Mouse (Mus musculus): ENCODE results near the gene Eya2. TPM values are rescaled to one million over a fixed set of nuclear protein-coding genes. Genes with fewer than 3 reads are reported as not detected.

Gene Eya2
- polyA plus RNA-seq, 1 experiment from 2014 or later = 24.4 TPM

- no peak overlapping the region for H3K27ac ChIP-seq (replicated peaks)
- H3K27me3 ChIP-seq = no peaks in the 10 kb centered on the region
- H3K9ac ChIP-seq = no peak overlapping the region
- 83% methylated on average over 2 of the region's 2 CpGs for WGBS
- no peak overlapping the region for H3K4me3 ChIP-seq (replicated peaks)
- no peaks in the 10 kb centered on the region for H3K36me3 ChIP-seq
- no peak for ATAC-seq (ENCODE audit: insufficient number of reproducible peaks, low FRiP score, low TSS enrichment, low read depth)
- no peak overlapping the region for H3K4me2 ChIP-seq (replicated peaks)
- no peaks in the 10 kb centered on the region for H3K9me3 ChIP-seq (replicated peaks)
- peaks cover 18% of the 10 kb centered on the region for H3K4me1 ChIP-seq
Measured at GRCm38 (mm10) chr2:165621488-165621887, 26.7 kb downstream of the Eya2 start.

GRCm38 (mm10) chr2:165622596-165622995, 27.8 kb downstream of the Eya2 start:
- no peak overlapping the region for H3K4me2 ChIP-seq (replicated peaks)
- H3K4me3 ChIP-seq (replicated peaks) = no peak overlapping the region
- WGBS = 45% methylated on average over 3 of the region's 3 CpGs
- no peak for ATAC-seq (ENCODE audit: insufficient number of reproducible peaks, low FRiP score, low TSS enrichment, low read depth)
- H3K27me3 ChIP-seq = no peaks in the 10 kb centered on the region
- H3K36me3 ChIP-seq = no peaks in the 10 kb centered on the region
- peak overlapping the region; percentile 22; the same call in 1 of the 2 replicates for H3K27ac ChIP-seq (replicated peaks)
- no peaks in the 10 kb centered on the region for H3K9me3 ChIP-seq (replicated peaks)
- peaks cover 18% of the 10 kb centered on the region for H3K4me1 ChIP-seq
- no peak overlapping the region for H3K9ac ChIP-seq

GRCm38 (mm10) chr2:165626826-165627225, 32.0 kb downstream of the Eya2 start:
- no peak overlapping the region for H3K9ac ChIP-seq
- no peaks in the 10 kb centered on the region for H3K36me3 ChIP-seq
- H3K27ac ChIP-seq (replicated peaks) = no peak overlapping the region
- 78% methylated on average over 6 of the region's 6 CpGs for WGBS
- no peak overlapping the region for H3K4me3 ChIP-seq (replicated peaks)
- ATAC-seq (ENCODE audit: insufficient number of reproducible peaks, low FRiP score, low TSS enrichment, low read depth) = no peak
- H3K27me3 ChIP-seq = no peaks in the 10 kb centered on the region
- H3K4me2 ChIP-seq (replicated peaks) = no peak overlapping the region
- peaks cover 18% of the 10 kb centered on the region for H3K4me1 ChIP-seq
- H3K9me3 ChIP-seq (replicated peaks) = no peaks in the 10 kb centered on the region

GRCm38 (mm10) chr2:165627974-165628373, 33.1 kb downstream of the Eya2 start:
- Histone ChIP-seq H3K27me3 (no peaks in the 10 kb centered on the region), H3K9me3 (replicated peaks) (no peaks in the 10 kb centered on the region), H3K4me3 (replicated peaks) (no peak overlapping the region), H3K27ac (replicated peaks) (no peak overlapping the region), H3K9ac (no peak overlapping the region), H3K4me1 (peaks cover 14% of the 10 kb centered on the region), H3K4me2 (replicated peaks) (no peak overlapping the region), H3K36me3 (no peaks in the 10 kb centered on the region)
- 66% methylated on average over 6 of the region's 6 CpGs for WGBS
- ATAC-seq (ENCODE audit: insufficient number of reproducible peaks, low FRiP score, low TSS enrichment, low read depth) = no peak

- 42% methylated on average over 8 of the region's 8 CpGs for WGBS
- Histone ChIP-seq H3K4me2 (replicated peaks) (no peak overlapping the region), H3K9me3 (replicated peaks) (no peaks in the 10 kb centered on the region), H3K4me1 (peaks cover 12% of the 10 kb centered on the region), H3K9ac (no peak overlapping the region), H3K4me3 (replicated peaks) (no peak overlapping the region), H3K36me3 (no peaks in the 10 kb centered on the region), H3K27ac (replicated peaks) (no peak overlapping the region), H3K27me3 (no peaks in the 10 kb centered on the region)
- 0 out of 2 replicates have a peak, but pooled peaks have one; percentile 49 for ATAC-seq (ENCODE audit: insufficient number of reproducible peaks, low FRiP score, low TSS enrichment, low read depth)
Measured at GRCm38 (mm10) chr2:165629900-165630299, 35.1 kb downstream of the Eya2 start.

GRCm38 (mm10) chr2:165633011-165633785, 38.4 kb downstream of the Eya2 start:
- Histone ChIP-seq H3K4me2 (replicated peaks) (no peak overlapping the region), H3K4me1 (peaks cover 12% of the 10 kb centered on the region), H3K9me3 (replicated peaks) (no peaks in the 10 kb centered on the region; the same call in 1 of the 2 replicates), H3K27ac (replicated peaks) (no peak overlapping the region), H3K4me3 (replicated peaks) (no peak overlapping the region), H3K36me3 (no peaks in the 10 kb centered on the region), H3K9ac (no peak overlapping the region), H3K27me3 (no peaks in the 10 kb centered on the region)
- WGBS = 66% methylated on average over 11 of the region's 11 CpGs
- ATAC-seq (ENCODE audit: insufficient number of reproducible peaks, low FRiP score, low TSS enrichment, low read depth) = no peak

GRCm38 (mm10) chr2:165634481-165634880, 39.6 kb downstream of the Eya2 start:
- no peak overlapping the region for H3K4me3 ChIP-seq (replicated peaks)
- H3K4me1 ChIP-seq = peaks cover 12% of the 10 kb centered on the region
- WGBS = 52% methylated on average over 7 of the region's 7 CpGs
- H3K9ac ChIP-seq = no peak overlapping the region
- H3K9me3 ChIP-seq (replicated peaks) = no peaks in the 10 kb centered on the region; the same call in 1 of the 2 replicates
- no peak overlapping the region for H3K27ac ChIP-seq (replicated peaks)
- H3K27me3 ChIP-seq = no peaks in the 10 kb centered on the region
- ATAC-seq (ENCODE audit: insufficient number of reproducible peaks, low FRiP score, low TSS enrichment, low read depth) = 0 out of 2 replicates have a peak, but pooled peaks have one; percentile 26
- no peaks in the 10 kb centered on the region for H3K36me3 ChIP-seq
- no peak overlapping the region for H3K4me2 ChIP-seq (replicated peaks)

GRCm38 (mm10) chr2:165639075-165639755, 44.4 kb downstream of the Eya2 start:
- Histone ChIP-seq H3K27me3 (no peaks in the 10 kb centered on the region), H3K9me3 (replicated peaks) (no peaks in the 10 kb centered on the region; the same call in 1 of the 2 replicates), H3K4me1 (peaks cover 19% of the 10 kb centered on the region), H3K4me2 (replicated peaks) (no peak overlapping the region), H3K27ac (replicated peaks) (no peak overlapping the region), H3K36me3 (no peaks in the 10 kb centered on the region), H3K4me3 (replicated peaks) (no peak overlapping the region), H3K9ac (no peak overlapping the region)
- 59% methylated on average over 11 of the region's 11 CpGs for WGBS
- no peak for ATAC-seq (ENCODE audit: insufficient number of reproducible peaks, low FRiP score, low TSS enrichment, low read depth)

- no peak overlapping the region for H3K4me2 ChIP-seq (replicated peaks)
- 42% methylated on average over 14 of the region's 14 CpGs for WGBS
- H3K27me3 ChIP-seq = no peaks in the 10 kb centered on the region
- no peaks in the 10 kb centered on the region; the same call in 1 of the 2 replicates for H3K9me3 ChIP-seq (replicated peaks)
- ATAC-seq (ENCODE audit: insufficient number of reproducible peaks, low FRiP score, low TSS enrichment, low read depth) = no peak
- no peaks in the 10 kb centered on the region for H3K36me3 ChIP-seq
- peaks cover 28% of the 10 kb centered on the region for H3K4me1 ChIP-seq
- no peak overlapping the region for H3K9ac ChIP-seq
- no peak overlapping the region for H3K4me3 ChIP-seq (replicated peaks)
- no peak overlapping the region for H3K27ac ChIP-seq (replicated peaks)
Measured at GRCm38 (mm10) chr2:165641909-165642505, 47.2 kb downstream of the Eya2 start.

GRCm38 (mm10) chr2:165643596-165643995, 48.8 kb downstream of the Eya2 start:
- no peak overlapping the region for H3K9ac ChIP-seq
- peaks cover 35% of the 10 kb centered on the region for H3K4me1 ChIP-seq
- no peak overlapping the region; the same call in 1 of the 2 replicates for H3K27ac ChIP-seq (replicated peaks)
- H3K4me3 ChIP-seq (replicated peaks) = no peak overlapping the region
- 66% methylated on average over 3 of the region's 3 CpGs for WGBS
- no peak overlapping the region for H3K4me2 ChIP-seq (replicated peaks)
- no peak for ATAC-seq (ENCODE audit: insufficient number of reproducible peaks, low FRiP score, low TSS enrichment, low read depth)
- H3K36me3 ChIP-seq = no peaks in the 10 kb centered on the region
- H3K27me3 ChIP-seq = no peaks in the 10 kb centered on the region
- no peaks in the 10 kb centered on the region for H3K9me3 ChIP-seq (replicated peaks)

- no peak overlapping the region; the same call in 1 of the 2 replicates for H3K27ac ChIP-seq (replicated peaks)
- H3K36me3 ChIP-seq = no peaks in the 10 kb centered on the region
- H3K4me2 ChIP-seq (replicated peaks) = no peak overlapping the region
- 74% methylated on average over 9 of the region's 9 CpGs for WGBS
- no peak overlapping the region for H3K4me3 ChIP-seq (replicated peaks)
- no peaks in the 10 kb centered on the region for H3K27me3 ChIP-seq
- H3K4me1 ChIP-seq = peaks cover 35% of the 10 kb centered on the region
- ATAC-seq (ENCODE audit: insufficient number of reproducible peaks, low FRiP score, low TSS enrichment, low read depth) = no peak
- H3K9me3 ChIP-seq (replicated peaks) = no peaks in the 10 kb centered on the region
- H3K9ac ChIP-seq = no peak overlapping the region
Measured at GRCm38 (mm10) chr2:165644057-165644456, 49.2 kb downstream of the Eya2 start.

All from embryonic facial prominence, embryonic 15.5 days (tissue).